Mouse (Mus musculus) limb, embryonic 11.5 days (tissue): Measurements from ENCODE around the gene Rspry1. TPM values are rescaled to one million over a fixed set of nuclear protein-coding genes. Genes with fewer than 3 reads are reported as not detected.
A peak's percentile ranks its signal among the peaks of the same experiment; 100 is the strongest.

ENCODE experiments used
- ATAC-seq: fragments of 200-750 bp; cut with Nextera tagmentation; 2 replicates; pipeline ENCODE4 v1.8.0; 2017; ENCODE audit warnings: low read depth; ENCODE audit not compliant: insufficient number of reproducible peaks, low FRiP score, low TSS enrichment
- DNase-seq: peaks from one replicate; pipeline ENCODE4 v3.0.0-alpha.2; 2015; ENCODE audit warnings: low spot score
- H3K27ac ChIP-seq: fragments of 300-500 bp; sonication (generic); replicated peaks from 2 replicates; pipeline ENCODE4 v1.5.1; 2014; ENCODE audit warnings: low read depth, mild to moderate bottlenecking, low read length
- H3K27me3 ChIP-seq: fragments of 300-500 bp; sonication (generic); 2 replicates; pipeline ENCODE4 v1.6.1; 2014; ENCODE audit warnings: mild to moderate bottlenecking, low read length, mixed read lengths; ENCODE audit not compliant: control insufficient read depth, insufficient read depth
- H3K36me3 ChIP-seq: fragments of 300-500 bp; sonication (generic); 2 replicates; pipeline ENCODE4 v1.6.1; 2014; ENCODE audit warnings: mild to moderate bottlenecking, low read length, moderate library complexity, mixed read lengths; ENCODE audit not compliant: control insufficient read depth, insufficient read depth
- H3K4me1 ChIP-seq: fragments of 300-500 bp; sonication (generic); 2 replicates; pipeline ENCODE4 v1.6.1; 2014; ENCODE audit warnings: low read length, mixed read lengths; ENCODE audit not compliant: control insufficient read depth, insufficient read depth
- H3K4me2 ChIP-seq: fragments of 300-500 bp; sonication (generic); 2 replicates; pipeline ENCODE4 v1.6.1; 2014; ENCODE audit warnings: low read depth, mild to moderate bottlenecking, moderate library complexity; ENCODE audit not compliant: severe bottlenecking
- H3K4me3 ChIP-seq: fragments of 300-500 bp; sonication (generic); 2 replicates; pipeline ENCODE4 v1.5.1; 2014; ENCODE audit warnings: low read depth, low read length
- H3K9ac ChIP-seq: fragments of 300-500 bp; sonication (generic); 2 replicates; pipeline ENCODE4 v1.6.1; 2014; ENCODE audit warnings: mild to moderate bottlenecking, low read length
- H3K9me3 ChIP-seq: fragments of 300-500 bp; sonication (generic); 2 replicates; pipeline ENCODE4 v1.6.1; 2016; ENCODE audit warnings: low read length; ENCODE audit not compliant: control insufficient read depth
- WGBS: fragments of 180-500 bp; shearing (Covaris S2); extraction: QIAGEN DNeasy Blood & Tissue Kit; methylation state at CpG from one replicate; pipeline ENCODE4 v1.1.7; 2014; 5-methylcytosine and 5-hydroxymethylcytosine counted together
- polyA plus RNA-seq: library from polyadenylated mRNA; unstranded; fragments of >200 nt; fragmentation: Nextera tagmentation; extraction: Ambion mirVana; gene quantifications from 2 replicates; pipeline ENCODE4 v1.2.1, GENCODE M21; 2014

Gene Rspry1
- polyA plus RNA-seq, 1 experiment from 2014 or later = 43.1 TPM

- no peak for DNase-seq
- 83% methylated on average over 4 of the region's 4 CpGs for WGBS
- no peak overlapping the region for H3K4me3 ChIP-seq
- H3K4me1 ChIP-seq = no peaks in the 10 kb centered on the region
- H3K9me3 ChIP-seq = no peaks in the 10 kb centered on the region
- H3K27ac ChIP-seq = no peak overlapping the region
- ATAC-seq = no peak
- no peak overlapping the region for H3K9ac ChIP-seq
- no peak overlapping the region for H3K4me2 ChIP-seq
- no peaks in the 10 kb centered on the region for H3K27me3 ChIP-seq
- H3K36me3 ChIP-seq = peaks cover 2% of the 10 kb centered on the region; the same call in 1 of the 2 replicates
Observed at GRCm38 (mm10) chr8:94591691-94592090, 10.0 kb upstream of the Rspry1 start.

- Histone ChIP-seq H3K9me3 (no peaks in the 10 kb centered on the region), H3K36me3 (no peaks in the 10 kb centered on the region), H3K9ac (no peak overlapping the region), H3K4me2 (no peak overlapping the region), H3K27me3 (no peaks in the 10 kb centered on the region), H3K27ac (no peak overlapping the region), H3K4me3 (no peak overlapping the region), H3K4me1 (no peaks in the 10 kb centered on the region)
- ATAC-seq (no peak), DNase-seq (no peak)
- WGBS = 61% methylated on average over 1 of the region's 1 CpGs
Observed at GRCm38 (mm10) chr8:94594211-94594610, 7.5 kb upstream of the Rspry1 start.

- H3K36me3 ChIP-seq = no peaks in the 10 kb centered on the region
- no peaks in the 10 kb centered on the region for H3K27me3 ChIP-seq
- H3K4me1 ChIP-seq = peaks cover 5% of the 10 kb centered on the region
- no peaks in the 10 kb centered on the region for H3K9me3 ChIP-seq
- DNase-seq (no peak), ATAC-seq (no peak)
- H3K4me3 ChIP-seq = peak overlapping the region; percentile 92
- WGBS = 17% methylated on average over 5 of the region's 5 CpGs
- no peak overlapping the region for H3K27ac ChIP-seq
- peak overlapping the region; percentile 93 for H3K4me2 ChIP-seq
- peak overlapping the region; percentile 90 for H3K9ac ChIP-seq
Observed at GRCm38 (mm10) chr8:94600478-94600877, 1.3 kb upstream of the Rspry1 start.

GRCm38 (mm10) chr8:94601034-94601606 is 617 bp upstream of the Rspry1 start:
- Histone ChIP-seq H3K27me3 (no peaks in the 10 kb centered on the region), H3K4me2 (peak overlapping the region; percentile 93), H3K36me3 (no peaks in the 10 kb centered on the region), H3K4me3 (peak overlapping the region; percentile 92), H3K4me1 (peaks cover 5% of the 10 kb centered on the region), H3K9ac (peak overlapping the region; percentile 90), H3K9me3 (no peaks in the 10 kb centered on the region), H3K27ac (peak overlapping the region; percentile 66; the same call in 1 of the 2 replicates)
- DNase-seq = no peak
- WGBS = under 1% methylated on average over 51 of the region's 51 CpGs
- ATAC-seq = peak; percentile 8; the same call in 1 of the 2 replicates

- Histone ChIP-seq H3K4me3 (peak overlapping the region; percentile 92), H3K4me2 (peak overlapping the region; percentile 71), H3K4me1 (peaks cover 5% of the 10 kb centered on the region), H3K9me3 (no peaks in the 10 kb centered on the region), H3K27ac (no peak overlapping the region), H3K27me3 (no peaks in the 10 kb centered on the region), H3K36me3 (no peaks in the 10 kb centered on the region), H3K9ac (peak overlapping the region; percentile 86)
- under 1% methylated on average over 31 of the region's 31 CpGs for WGBS
- DNase-seq (peak; percentile 51), ATAC-seq (peak; percentile 6; the same call in 1 of the 2 replicates)
Observed at GRCm38 (mm10) chr8:94602471-94603131, 864 bp downstream of the Rspry1 start.

GRCm38 (mm10) chr8:94604030-94604429 is 2.3 kb downstream of the Rspry1 start:
- Histone ChIP-seq H3K36me3 (no peaks in the 10 kb centered on the region), H3K27me3 (no peaks in the 10 kb centered on the region), H3K4me3 (no peak overlapping the region), H3K27ac (no peak overlapping the region), H3K9ac (no peak overlapping the region), H3K9me3 (no peaks in the 10 kb centered on the region), H3K4me2 (no peak overlapping the region), H3K4me1 (peaks cover 5% of the 10 kb centered on the region)
- 93% methylated on average over 2 of the region's 2 CpGs for WGBS
- DNase-seq (no peak), ATAC-seq (no peak)

- no peaks in the 10 kb centered on the region for H3K27me3 ChIP-seq
- H3K4me1 ChIP-seq = no peaks in the 10 kb centered on the region; the same call in 1 of the 2 replicates
- H3K27ac ChIP-seq = no peak overlapping the region
- H3K9me3 ChIP-seq = no peaks in the 10 kb centered on the region
- 93% methylated on average over 5 of the region's 5 CpGs for WGBS
- DNase-seq (no peak), ATAC-seq (no peak)
- no peak overlapping the region for H3K4me2 ChIP-seq
- no peaks in the 10 kb centered on the region for H3K36me3 ChIP-seq
- no peak overlapping the region for H3K9ac ChIP-seq
- no peak overlapping the region for H3K4me3 ChIP-seq
Observed at GRCm38 (mm10) chr8:94607064-94607463, 5.3 kb downstream of the Rspry1 start.

- H3K27me3 ChIP-seq = no peaks in the 10 kb centered on the region
- H3K36me3 ChIP-seq = peaks cover 3% of the 10 kb centered on the region; the same call in 1 of the 2 replicates
- H3K4me2 ChIP-seq = no peak overlapping the region
- no peaks in the 10 kb centered on the region for H3K4me1 ChIP-seq
- H3K27ac ChIP-seq = no peak overlapping the region
- DNase-seq (no peak), ATAC-seq (no peak)
- no peak overlapping the region for H3K9ac ChIP-seq
- H3K4me3 ChIP-seq = no peak overlapping the region
- no peaks in the 10 kb centered on the region for H3K9me3 ChIP-seq
- WGBS = 91% methylated on average over 1 of the region's 1 CpGs
Observed at GRCm38 (mm10) chr8:94624885-94625284, 23.1 kb downstream of the Rspry1 start.
